Mouse (Mus musculus) kidney, adult 2 months (tissue): ENCODE measurements around the gene Mdga1.

Experiments
- CTCF ChIP-seq: fragments of 200-500 bp; conservative IDR thresholded peaks from 2 replicates; pipeline ENCODE4 v1.5.1; 2011; ENCODE audit warnings: low read depth, mild to moderate bottlenecking, control low read depth, low read length, moderate library complexity, mixed read lengths; ENCODE audit not compliant: insufficient read depth, insufficient read length
- POLR2A ChIP-seq: fragments of 200-500 bp; IDR thresholded peaks from one replicate; pipeline ENCODE4 v1.6.1; 2011; ENCODE audit warnings: low read depth, low read length, control low read depth

GRCm38 (mm10) chr17:29900289-29900688 is 69.6 kb downstream of the Mdga1 start:
- no peak for TF ChIP-seq POLR2A
- TF ChIP-seq CTCF = no peak
